Mouse (Mus musculus) forebrain, embryonic 15.5 days (tissue): ENCODE data around the gene Sipa1. TPM values are rescaled to one million over a fixed set of nuclear protein-coding genes. Genes with fewer than 3 reads are reported as not detected.

Source experiments
- ATAC-seq: fragments of 200-750 bp; cut with Nextera tagmentation; replicated peaks from 2 replicates; pipeline ENCODE4 v1.8.0; 2017; ENCODE audit warnings: mild to moderate bottlenecking, moderate TSS enrichment, moderate library complexity
- H3K27ac ChIP-seq: fragments of 300-500 bp; sonication (generic); replicated peaks from 2 replicates; pipeline ENCODE4 v1.5.1; 2015; ENCODE audit warnings: mild to moderate bottlenecking, inconsistent platforms
- H3K27me3 ChIP-seq: fragments of 300-500 bp; sonication (generic); 2 replicates; pipeline ENCODE4 v1.6.1; 2015; ENCODE audit warnings: inconsistent platforms
- H3K36me3 ChIP-seq: fragments of 300-500 bp; sonication (generic); 2 replicates; pipeline ENCODE4 v1.6.1; 2015; ENCODE audit warnings: mild to moderate bottlenecking, inconsistent platforms
- H3K4me1 ChIP-seq: fragments of 300-500 bp; sonication (generic); 2 replicates; pipeline ENCODE4 v1.6.1; 2015; ENCODE audit warnings: inconsistent platforms
- H3K4me2 ChIP-seq: fragments of 300-500 bp; sonication (generic); replicated peaks from 2 replicates; pipeline ENCODE4 v1.6.1; 2015; ENCODE audit warnings: mild to moderate bottlenecking, inconsistent platforms
- H3K4me3 ChIP-seq: fragments of 300-500 bp; sonication (generic); 2 replicates; pipeline ENCODE4 v1.5.1; 2015; ENCODE audit warnings: mild to moderate bottlenecking, inconsistent platforms
- H3K9ac ChIP-seq: fragments of 300-500 bp; sonication (generic); replicated peaks from 2 replicates; pipeline ENCODE4 v1.6.1; 2015; ENCODE audit warnings: mild to moderate bottlenecking, inconsistent platforms
- H3K9me3 ChIP-seq: fragments of 300-500 bp; sonication (generic); 2 replicates; pipeline ENCODE4 v1.6.1; 2016; ENCODE audit warnings: inconsistent platforms
- WGBS: fragments of 180-500 bp; shearing (Covaris S2); methylation state at CpG from one replicate; pipeline ENCODE4 v1.1.7; 2015; ENCODE audit warnings: mixed read lengths; 5-methylcytosine and 5-hydroxymethylcytosine counted together
- polyA plus RNA-seq: library from polyadenylated mRNA; unstranded; fragments of >200 nt; fragmentation: Nextera tagmentation; extraction: Ambion mirVana; gene quantifications from 2 replicates; pipeline ENCODE4 v1.2.1, GENCODE M21; 2015

Gene Sipa1
- polyA plus RNA-seq, 1 experiment from 2014 or later, result 15.5 TPM

- no peak overlapping the region for H3K27ac ChIP-seq
- no peaks in the 10 kb centered on the region for H3K27me3 ChIP-seq
- H3K9me3 ChIP-seq, result no peaks in the 10 kb centered on the region
- no peak overlapping the region for H3K4me2 ChIP-seq
- no peak overlapping the region for H3K4me3 ChIP-seq
- H3K4me1 ChIP-seq, result peaks cover 19% of the 10 kb centered on the region
- WGBS, result 94% methylated on average over 13 of the region's 13 CpGs
- peaks cover 58% of the 10 kb centered on the region for H3K36me3 ChIP-seq
- no peak overlapping the region for H3K9ac ChIP-seq
- no peak for ATAC-seq
These were observed 21.5 kb upstream of the Sipa1 start for GRCm38 (mm10) chr19:5684985-5685384.

GRCm38 (mm10) chr19:5684236-5684635 is 20.7 kb upstream of the Sipa1 start:
- H3K4me1 ChIP-seq, result peaks cover 12% of the 10 kb centered on the region
- ATAC-seq, result no peak
- no peak overlapping the region for H3K4me2 ChIP-seq
- WGBS, result 92% methylated on average over 12 of the region's 12 CpGs
- H3K36me3 ChIP-seq, result peaks cover 66% of the 10 kb centered on the region
- H3K4me3 ChIP-seq, result no peak overlapping the region
- H3K27me3 ChIP-seq, result no peaks in the 10 kb centered on the region
- H3K9ac ChIP-seq, result no peak overlapping the region
- H3K27ac ChIP-seq, result no peak overlapping the region
- H3K9me3 ChIP-seq, result no peaks in the 10 kb centered on the region

GRCm38 (mm10) chr19:5680432-5680831 is 16.9 kb upstream of the Sipa1 start:
- no peak for ATAC-seq
- no peak overlapping the region for H3K27ac ChIP-seq
- H3K4me3 ChIP-seq, result no peak overlapping the region
- no peak overlapping the region for H3K4me2 ChIP-seq
- H3K9me3 ChIP-seq, result no peaks in the 10 kb centered on the region
- H3K27me3 ChIP-seq, result no peaks in the 10 kb centered on the region
- peaks cover 88% of the 10 kb centered on the region for H3K36me3 ChIP-seq
- H3K4me1 ChIP-seq, result no peaks in the 10 kb centered on the region
- H3K9ac ChIP-seq, result no peak overlapping the region
- WGBS, result 95% methylated on average over 4 of the region's 4 CpGs

GRCm38 (mm10) chr19:5668372-5668771 is 4.9 kb upstream of the Sipa1 start:
- Histone ChIP-seq H3K36me3 (peaks cover 64% of the 10 kb centered on the region), H3K4me3 (no peak overlapping the region), H3K9ac (no peak overlapping the region), H3K4me1 (peaks cover 8% of the 10 kb centered on the region), H3K27me3 (no peaks in the 10 kb centered on the region), H3K9me3 (no peaks in the 10 kb centered on the region), H3K4me2 (no peak overlapping the region), H3K27ac (no peak overlapping the region)
- ATAC-seq, result no peak
- 87% methylated on average over 4 of the region's 4 CpGs for WGBS

GRCm38 (mm10) chr19:5666386-5666785 is 2.9 kb upstream of the Sipa1 start:
- Histone ChIP-seq H3K9ac (no peak overlapping the region), H3K36me3 (peaks cover 46% of the 10 kb centered on the region), H3K4me1 (peaks cover 16% of the 10 kb centered on the region), H3K27ac (no peak overlapping the region), H3K27me3 (no peaks in the 10 kb centered on the region), H3K9me3 (no peaks in the 10 kb centered on the region), H3K4me2 (no peak overlapping the region), H3K4me3 (no peak overlapping the region)
- no peak for ATAC-seq
- WGBS, result 84% methylated on average over 18 of the region's 18 CpGs

GRCm38 (mm10) chr19:5665465-5665864 is 2.0 kb upstream of the Sipa1 start:
- Histone ChIP-seq H3K27ac (no peak overlapping the region), H3K4me1 (peaks cover 16% of the 10 kb centered on the region), H3K27me3 (no peaks in the 10 kb centered on the region), H3K9ac (no peak overlapping the region), H3K4me2 (no peak overlapping the region), H3K9me3 (no peaks in the 10 kb centered on the region), H3K4me3 (no peak overlapping the region), H3K36me3 (peaks cover 40% of the 10 kb centered on the region)
- no peak for ATAC-seq
- 90% methylated on average over 15 of the region's 15 CpGs for WGBS

GRCm38 (mm10) chr19:5664669-5665257 is 1.3 kb upstream of the Sipa1 start:
- no peak overlapping the region for H3K9ac ChIP-seq
- no peak overlapping the region for H3K4me3 ChIP-seq
- 95% methylated on average over 10 of the region's 10 CpGs for WGBS
- no peaks in the 10 kb centered on the region for H3K9me3 ChIP-seq
- no peak overlapping the region for H3K27ac ChIP-seq
- H3K4me1 ChIP-seq, result peaks cover 16% of the 10 kb centered on the region
- ATAC-seq, result no peak
- peaks cover 35% of the 10 kb centered on the region for H3K36me3 ChIP-seq
- H3K27me3 ChIP-seq, result no peaks in the 10 kb centered on the region
- no peak overlapping the region for H3K4me2 ChIP-seq

- Histone ChIP-seq H3K27ac (0 out of 2 replicates have a peak overlapping the region, but pooled peaks have one; percentile 39), H3K9me3 (no peaks in the 10 kb centered on the region), H3K9ac (no peak overlapping the region), H3K4me1 (peaks cover 16% of the 10 kb centered on the region), H3K36me3 (peaks cover 29% of the 10 kb centered on the region), H3K27me3 (no peaks in the 10 kb centered on the region), H3K4me2 (peak overlapping the region; percentile 55; the same call in 1 of the 2 replicates), H3K4me3 (peak overlapping the region; percentile 41)
- ATAC-seq, result no peak
- 83% methylated on average over 8 of the region's 8 CpGs for WGBS
These were observed 1.2 kb downstream of the Sipa1 start for GRCm38 (mm10) chr19:5662310-5662709.

GRCm38 (mm10) chr19:5660942-5661751 is 2.4 kb downstream of the Sipa1 start:
- H3K4me3 ChIP-seq, result no peak overlapping the region
- peaks cover 17% of the 10 kb centered on the region for H3K36me3 ChIP-seq
- no peak overlapping the region for H3K4me2 ChIP-seq
- no peak for ATAC-seq
- 84% methylated on average over 16 of the region's 16 CpGs for WGBS
- peaks cover 16% of the 10 kb centered on the region for H3K4me1 ChIP-seq
- no peak overlapping the region for H3K9ac ChIP-seq
- H3K27ac ChIP-seq, result peak overlapping the region; percentile 37
- H3K27me3 ChIP-seq, result no peaks in the 10 kb centered on the region
- no peaks in the 10 kb centered on the region for H3K9me3 ChIP-seq

- H3K4me1 ChIP-seq, result peaks cover 15% of the 10 kb centered on the region
- WGBS, result 13% methylated on average over 43 of the region's 43 CpGs
- peak overlapping the region; percentile 75 for H3K4me2 ChIP-seq
- H3K4me3 ChIP-seq, result peak overlapping the region; percentile 42
- no peaks in the 10 kb centered on the region for H3K36me3 ChIP-seq
- no peak overlapping the region for H3K27ac ChIP-seq
- peak overlapping the region; percentile 43 for H3K9ac ChIP-seq
- ATAC-seq, result peak; percentile 36; the same call in 1 of the 2 replicates
- no peaks in the 10 kb centered on the region for H3K9me3 ChIP-seq
- peaks cover 29% of the 10 kb centered on the region for H3K27me3 ChIP-seq
These were observed 8.7 kb downstream of the Sipa1 start for GRCm38 (mm10) chr19:5654720-5655298.

GRCm38 (mm10) chr19:5653969-5654719 is 9.4 kb downstream of the Sipa1 start:
- H3K36me3 ChIP-seq, result no peaks in the 10 kb centered on the region
- peak; percentile 60 for ATAC-seq
- H3K27me3 ChIP-seq, result peaks cover 29% of the 10 kb centered on the region
- WGBS, result 4% methylated on average over 62 of the region's 62 CpGs
- peak overlapping the region; percentile 43 for H3K9ac ChIP-seq
- peak overlapping the region; percentile 75 for H3K4me2 ChIP-seq
- no peaks in the 10 kb centered on the region for H3K9me3 ChIP-seq
- H3K4me1 ChIP-seq, result peaks cover 17% of the 10 kb centered on the region
- H3K27ac ChIP-seq, result no peak overlapping the region
- peak overlapping the region; percentile 42 for H3K4me3 ChIP-seq

- no peak overlapping the region for H3K27ac ChIP-seq
- H3K36me3 ChIP-seq, result peaks cover 2% of the 10 kb centered on the region
- 73% methylated on average over 6 of the region's 6 CpGs for WGBS
- no peak overlapping the region for H3K4me3 ChIP-seq
- H3K27me3 ChIP-seq, result peaks cover 29% of the 10 kb centered on the region
- H3K9me3 ChIP-seq, result no peaks in the 10 kb centered on the region
- H3K4me1 ChIP-seq, result peaks cover 27% of the 10 kb centered on the region
- no peak for ATAC-seq
- no peak overlapping the region for H3K9ac ChIP-seq
- H3K4me2 ChIP-seq, result no peak overlapping the region
These were observed 10.9 kb downstream of the Sipa1 start for GRCm38 (mm10) chr19:5652570-5652969.
